Mouse (Mus musculus): Measurements from ENCODE around the gene Rpl10a.

The Rpl10a gene

GRCm38 (mm10) chr17:28328366-28328928, at the start of gene Rpl10a:
Gene Rpl10a, plus strand, starts transcription at chr17:28328471.
- in situ Hi-C loops (cut with MboI, MseI) = no loop called here

GRCm38 (mm10) chr17:28279236-28279635, 49.0 kb upstream of the Rpl10a start:
- in situ Hi-C loops (cut with MboI, MseI) = loop anchor here (5.0 to 10.0 kb wide), 3 partner anchors 98 to 1726 kb away; partner anchors contain the start of gene Zfand3

GRCm38 (mm10) chr17:28279780-28280422, 48.4 kb upstream of the Rpl10a start:
- in situ Hi-C loops (cut with MboI, MseI) = loop anchor here (5.0 to 10.0 kb wide), 3 partner anchors 97 to 1725 kb away; partner anchors contain the start of gene Zfand3

- in situ Hi-C loops (cut with MboI, MseI) = no loop called here
Observed at GRCm38 (mm10) chr17:28280423-28280800, 47.9 kb upstream of the Rpl10a start.

GRCm38 (mm10) chr17:28280831-28281377, 47.4 kb upstream of the Rpl10a start:
- in situ Hi-C loops (cut with MboI, MseI) = no loop called here

GRCm38 (mm10) chr17:28281866-28282441, 46.3 kb upstream of the Rpl10a start:
- in situ Hi-C loops (cut with MboI, MseI) = no loop called here

- in situ Hi-C loops (cut with MboI, MseI) = no loop called here
Observed at GRCm38 (mm10) chr17:28283199-28283598, 45.1 kb upstream of the Rpl10a start.

- in situ Hi-C loops (cut with MboI, MseI) = no loop called here
Observed at GRCm38 (mm10) chr17:28286133-28286532, 42.1 kb upstream of the Rpl10a start.

GRCm38 (mm10) chr17:28286964-28287363, 41.3 kb upstream of the Rpl10a start:
- in situ Hi-C loops (cut with MboI, MseI) = no loop called here

GRCm38 (mm10) chr17:28287578-28287977, 40.7 kb upstream of the Rpl10a start:
- in situ Hi-C loops (cut with MboI, MseI) = no loop called here

GRCm38 (mm10) chr17:28287980-28288379, 40.3 kb upstream of the Rpl10a start:
- in situ Hi-C loops (cut with MboI, MseI) = no loop called here

- in situ Hi-C loops (cut with MboI, MseI) = no loop called here
Observed at GRCm38 (mm10) chr17:28290262-28290661, 38.0 kb upstream of the Rpl10a start.

- in situ Hi-C loops (cut with MboI, MseI) = no loop called here
Observed at GRCm38 (mm10) chr17:28290671-28291070, 37.6 kb upstream of the Rpl10a start.

- in situ Hi-C loops (cut with MboI, MseI) = no loop called here
Observed at GRCm38 (mm10) chr17:28291346-28291745, 36.9 kb upstream of the Rpl10a start.

GRCm38 (mm10) chr17:28293716-28294115, 34.6 kb upstream of the Rpl10a start:
- in situ Hi-C loops (cut with MboI, MseI) = no loop called here

GRCm38 (mm10) chr17:28294449-28295333, 33.6 kb upstream of the Rpl10a start:
- in situ Hi-C loops (cut with MboI, MseI) = no loop called here

GRCm38 (mm10) chr17:28298888-28299287, 29.4 kb upstream of the Rpl10a start:
- in situ Hi-C loops (cut with MboI, MseI) = no loop called here

- in situ Hi-C loops (cut with MboI, MseI) = loop anchor here (5.0 kb wide), 1 partner anchor 52 kb away; no protein-coding TSS in a partner anchor
Observed at GRCm38 (mm10) chr17:28299669-28300320, 28.5 kb upstream of the Rpl10a start.

GRCm38 (mm10) chr17:28300323-28300722, 27.9 kb upstream of the Rpl10a start:
- in situ Hi-C loops (cut with MboI, MseI) = loop anchor here (5.0 kb wide), 1 partner anchor 53 kb away; no protein-coding TSS in a partner anchor

GRCm38 (mm10) chr17:28300850-28301249, 27.4 kb upstream of the Rpl10a start:
- in situ Hi-C loops (cut with MboI, MseI) = loop anchor here (5.0 kb wide), 1 partner anchor 54 kb away; no protein-coding TSS in a partner anchor

- in situ Hi-C loops (cut with MboI, MseI) = no loop called here
Observed at GRCm38 (mm10) chr17:28305172-28305571, 23.1 kb upstream of the Rpl10a start.

Data from T-helper 1 cell (primary cell).